Mouse (Mus musculus): ENCODE data around the gene Neurl1b. TPM values are rescaled to one million over a fixed set of nuclear protein-coding genes. Genes with fewer than 3 reads are reported as not detected.

The Neurl1b gene
- polyA plus RNA-seq, 3 experiments from 2014 or later = 1.2 TPM; not detected in 2

Other genes with a start within 250 kb of the Neurl1b start
- not detected for gene Pdia2, start 215.7 kb upstream of the Neurl1b start, polyA plus RNA-seq (2017; shearing (Covaris generic))
- gene Rgs11, start 211.9 kb upstream of the Neurl1b start, polyA plus RNA-seq (2017; shearing (Covaris generic)) = 10 to 100 TPM in 1 of 3 experiments, 1 to 10 TPM in 2; 4.7 to 12.3 (median 6.2) TPM
- not detected for gene Arhgdig, start 207.0 kb upstream of the Neurl1b start, polyA plus RNA-seq (2017; shearing (Covaris generic))
- gene Fam234a, start 170.6 kb upstream of the Neurl1b start, polyA plus RNA-seq (2017; shearing (Covaris generic)) = 10 to 100 TPM; 19.9 to 34.9 (median 23.7) TPM
- gene Luc7l, start 161.9 kb upstream of the Neurl1b start, polyA plus RNA-seq (2017; shearing (Covaris generic)) = 10 to 100 TPM; 50.3 to 60.4 (median 56.9) TPM
- 10 to 100 TPM; 35.9 to 50.4 (median 39.8) TPM for gene Ergic1, start 146.7 kb downstream of the Neurl1b start, polyA plus RNA-seq (2017; shearing (Covaris generic))
- 10 to 100 TPM; 31.4 to 56.0 (median 32.0) TPM for gene Dusp1, start 147.3 kb downstream of the Neurl1b start, polyA plus RNA-seq (2017; shearing (Covaris generic))
- gene Atp6v0e, start 248.4 kb downstream of the Neurl1b start, polyA plus RNA-seq (2017; shearing (Covaris generic)) = 100 to 1,000 TPM; 402 to 432 (median 418) TPM